Mouse (Mus musculus) lung, embryonic 14.5 days (tissue): ENCODE results near the gene Rnd3. TPM values are rescaled to one million over a fixed set of nuclear protein-coding genes. Genes with fewer than 3 reads are reported as not detected.

Experiments
- ATAC-seq: fragments of 200-750 bp; cut with Nextera tagmentation; 2 replicates; pipeline ENCODE4 v1.8.0; 2017; ENCODE audit warnings: mild to moderate bottlenecking, moderate TSS enrichment, moderate library complexity; ENCODE audit not compliant: insufficient read depth
- DNase-seq: peaks from one replicate; pipeline ENCODE4 v3.0.0-alpha.2; 2015
- H3K27ac ChIP-seq: fragments of 300-500 bp; sonication (generic); 2 replicates; pipeline ENCODE4 v1.5.1; 2014; ENCODE audit warnings: low read depth, mild to moderate bottlenecking, moderate library complexity
- H3K27me3 ChIP-seq: fragments of 300-500 bp; sonication (generic); 2 replicates; pipeline ENCODE4 v1.6.1; 2014; ENCODE audit warnings: low read length, control low read depth; ENCODE audit not compliant: insufficient read depth
- H3K36me3 ChIP-seq: fragments of 300-500 bp; sonication (generic); 2 replicates; pipeline ENCODE4 v1.6.1; 2014; ENCODE audit warnings: control low read depth; ENCODE audit not compliant: insufficient read depth
- H3K4me1 ChIP-seq: fragments of 300-500 bp; sonication (generic); 2 replicates; pipeline ENCODE4 v1.6.1; 2014; ENCODE audit warnings: antibody characterized with exemption, control low read depth; ENCODE audit not compliant: insufficient read depth
- H3K4me2 ChIP-seq: fragments of 300-500 bp; sonication (generic); 2 replicates; pipeline ENCODE4 v1.6.1; 2014; ENCODE audit warnings: mild to moderate bottlenecking
- H3K4me3 ChIP-seq: fragments of 300-500 bp; sonication (generic); 2 replicates; pipeline ENCODE4 v1.5.1; 2014; ENCODE audit warnings: low read depth, low read length
- H3K9ac ChIP-seq: fragments of 300-500 bp; sonication (generic); 2 replicates; pipeline ENCODE4 v1.6.1; 2014
- H3K9me3 ChIP-seq: fragments of 300-500 bp; sonication (generic); 2 replicates; pipeline ENCODE4 v1.6.1; 2016; ENCODE audit warnings: low read depth, low read length, control low read depth
- CTCF ChIP-seq: IDR thresholded peaks from 2 replicates; pipeline ENCODE4 v1.5.1; 2016; ENCODE audit warnings: antibody characterized with exemption, low read depth
- WGBS: fragments of 180-500 bp; shearing (Covaris S2); extraction: QIAGEN DNeasy Blood & Tissue Kit; methylation state at CpG from one replicate; pipeline ENCODE4 v1.1.7; 2014; 5-methylcytosine and 5-hydroxymethylcytosine counted together
- polyA plus RNA-seq: library from polyadenylated mRNA; unstranded; fragments of >200 nt; fragmentation: Nextera tagmentation; extraction: Ambion mirVana; gene quantifications from 2 replicates; pipeline ENCODE4 v1.2.1, GENCODE M21; 2014

Rnd3 gene
- polyA plus RNA-seq, 1 experiment from 2014 or later = 69.4 TPM

GRCm38 (mm10) chr2:51144380-51145120, 4.4 kb downstream of the Rnd3 start:
- DNase-seq (peak; percentile 52), ATAC-seq (no peak)
- TF ChIP-seq CTCF = no peak
- peaks cover 10% of the 10 kb centered on the region; the same call in 1 of the 2 replicates for H3K36me3 ChIP-seq
- peaks cover 44% of the 10 kb centered on the region for H3K4me1 ChIP-seq
- H3K9ac ChIP-seq = peak overlapping the region; percentile 31; the same call in 1 of the 2 replicates
- peak overlapping the region; percentile 29 for H3K4me3 ChIP-seq
- WGBS = 44% methylated on average over 6 of the region's 6 CpGs
- no peaks in the 10 kb centered on the region for H3K9me3 ChIP-seq
- H3K27me3 ChIP-seq = no peaks in the 10 kb centered on the region
- peak overlapping the region; percentile 46; the same call in 1 of the 2 replicates for H3K27ac ChIP-seq
- H3K4me2 ChIP-seq = peak overlapping the region; percentile 76

- Histone ChIP-seq H3K4me3 (no peak overlapping the region), H3K4me1 (peaks cover 56% of the 10 kb centered on the region), H3K9me3 (no peaks in the 10 kb centered on the region), H3K27me3 (no peaks in the 10 kb centered on the region), H3K36me3 (peaks cover 22% of the 10 kb centered on the region), H3K9ac (no peak overlapping the region), H3K4me2 (peak overlapping the region; percentile 76), H3K27ac (no peak overlapping the region)
- ATAC-seq (no peak), DNase-seq (no peak)
- 37% methylated on average over 1 of the region's 1 CpGs for WGBS
- TF ChIP-seq CTCF = no peak
Observed at GRCm38 (mm10) chr2:51142422-51142821, 6.5 kb downstream of the Rnd3 start.

- WGBS = 32% methylated on average over 3 of the region's 3 CpGs
- no peak for ATAC-seq
- no peak for DNase-seq
- peak overlapping the region; percentile 84 for H3K27ac ChIP-seq
- no peaks in the 10 kb centered on the region for H3K9me3 ChIP-seq
- peak overlapping the region; percentile 76 for H3K4me2 ChIP-seq
- peak overlapping the region; percentile 17; the same call in 1 of the 2 replicates for H3K4me3 ChIP-seq
- peaks cover 33% of the 10 kb centered on the region for H3K36me3 ChIP-seq
- peak overlapping the region; percentile 32; the same call in 1 of the 2 replicates for H3K9ac ChIP-seq
- peaks cover 58% of the 10 kb centered on the region for H3K4me1 ChIP-seq
- no peaks in the 10 kb centered on the region for H3K27me3 ChIP-seq
- no peak for TF ChIP-seq CTCF
Observed at GRCm38 (mm10) chr2:51141345-51141744, 7.6 kb downstream of the Rnd3 start.

- WGBS = 2% methylated on average over 8 of the region's 8 CpGs
- no peaks in the 10 kb centered on the region for H3K9me3 ChIP-seq
- peak overlapping the region; percentile 84 for H3K27ac ChIP-seq
- H3K36me3 ChIP-seq = peaks cover 42% of the 10 kb centered on the region
- DNase-seq (peak; percentile 72), ATAC-seq (peak; percentile 77)
- peak overlapping the region; percentile 17; the same call in 1 of the 2 replicates for H3K4me3 ChIP-seq
- H3K27me3 ChIP-seq = no peaks in the 10 kb centered on the region
- no peak for TF ChIP-seq CTCF
- H3K4me1 ChIP-seq = peaks cover 58% of the 10 kb centered on the region
- peak overlapping the region; percentile 32 for H3K9ac ChIP-seq
- H3K4me2 ChIP-seq = peak overlapping the region; percentile 76
Observed at GRCm38 (mm10) chr2:51140486-51140885, 8.4 kb downstream of the Rnd3 start.

- WGBS = 18% methylated on average over 6 of the region's 6 CpGs
- Histone ChIP-seq H3K27ac (0 out of 2 replicates have a peak overlapping the region, but pooled peaks have one; percentile 9), H3K9me3 (no peaks in the 10 kb centered on the region), H3K36me3 (peaks cover 45% of the 10 kb centered on the region), H3K4me2 (peak overlapping the region; percentile 76), H3K27me3 (no peaks in the 10 kb centered on the region), H3K4me1 (peaks cover 58% of the 10 kb centered on the region), H3K9ac (no peak overlapping the region), H3K4me3 (0 out of 2 replicates have a peak overlapping the region, but pooled peaks have one; percentile 17)
- ATAC-seq (no peak), DNase-seq (peak; percentile 20)
- TF ChIP-seq CTCF = no peak
Observed at GRCm38 (mm10) chr2:51139912-51140446, 8.9 kb downstream of the Rnd3 start.

- no peak for TF ChIP-seq CTCF
- Histone ChIP-seq H3K9me3 (no peaks in the 10 kb centered on the region), H3K36me3 (peaks cover 51% of the 10 kb centered on the region), H3K4me1 (peaks cover 51% of the 10 kb centered on the region), H3K27me3 (no peaks in the 10 kb centered on the region), H3K9ac (no peak overlapping the region), H3K27ac (peak overlapping the region; percentile 47; the same call in 1 of the 2 replicates), H3K4me3 (no peak overlapping the region), H3K4me2 (no peak overlapping the region)
- peak; percentile 61 for DNase-seq
- ATAC-seq = peak; percentile 55; the same call in 1 of the 2 replicates
- 30% methylated on average over 5 of the region's 5 CpGs for WGBS
Observed at GRCm38 (mm10) chr2:51139218-51139911, 9.5 kb downstream of the Rnd3 start.

- Histone ChIP-seq H3K4me1 (peaks cover 38% of the 10 kb centered on the region), H3K9me3 (no peaks in the 10 kb centered on the region), H3K27me3 (no peaks in the 10 kb centered on the region), H3K36me3 (peaks cover 59% of the 10 kb centered on the region), H3K4me3 (no peak overlapping the region), H3K27ac (no peak overlapping the region; the same call in 1 of the 2 replicates), H3K9ac (no peak overlapping the region), H3K4me2 (no peak overlapping the region)
- 37% methylated on average over 4 of the region's 4 CpGs for WGBS
- no peak for TF ChIP-seq CTCF
- ATAC-seq = no peak
- DNase-seq = no peak
Observed at GRCm38 (mm10) chr2:51137726-51138125, 11.2 kb downstream of the Rnd3 start.
